In the genomic region with DNA sequence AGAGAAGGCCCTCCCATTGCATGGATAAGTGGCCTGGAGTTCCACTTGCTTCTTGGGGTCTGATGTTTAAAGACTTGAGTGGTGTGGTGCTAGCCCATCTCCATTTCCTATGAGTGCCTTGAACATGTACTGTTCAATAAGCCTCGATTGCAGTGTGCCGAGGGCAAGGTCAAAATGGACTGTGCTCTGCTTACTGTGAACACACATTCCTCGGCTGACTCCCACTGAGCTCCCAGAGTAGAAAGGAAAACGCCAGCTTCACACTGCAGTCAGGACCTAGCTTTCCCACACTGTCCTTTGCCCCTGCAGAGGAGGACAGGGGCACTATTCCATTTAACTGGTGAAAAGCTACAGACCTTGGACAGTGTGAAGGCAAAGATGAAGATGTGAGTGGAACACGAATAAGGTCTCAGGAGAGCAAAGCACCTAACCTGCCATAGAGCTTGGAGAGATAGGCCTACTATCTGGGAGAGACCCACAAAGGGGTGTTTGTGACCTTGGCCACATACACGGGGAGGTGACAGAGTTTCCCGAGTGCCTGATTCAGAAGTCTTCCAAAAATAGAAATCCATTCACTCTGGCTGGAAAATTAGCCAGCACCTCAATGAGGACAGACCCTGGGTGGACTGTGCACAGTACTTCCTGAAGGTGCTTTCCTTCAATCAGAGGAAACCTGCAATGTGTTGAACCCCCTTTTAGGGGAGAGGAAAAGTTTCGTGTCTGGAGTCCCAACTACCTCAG, we compare ENCODE assay signal across 22 mouse cellular contexts. TPM values are rescaled to one million over a fixed set of nuclear protein-coding genes. Genes with fewer than 3 reads are reported as not detected.
DNase-seq lines count a peak whose midpoint lies in the region; ATAC-seq lines count a peak whose summit lies in the region.
"Had no signal": no experiment of that assay in that cellular context is flagged by ENCODE, and none has a peak within 500 bp of the region (broad histone marks: within the 10 kb centered on the region; RNA-seq: fewer than 3 reads in every experiment).

No protein-coding gene starts in this region.

- peaks cover 33% of the 10 kb centered on the region for H3K4me1 ChIP-seq in heart, embryonic 13.5 days

- H3K27ac ChIP-seq in heart, embryonic 13.5 days (replicated peaks), result peak overlapping the region; percentile 93
- H3K27ac ChIP-seq: liver, embryonic 15.5 days; stomach, embryonic 15.5 days had no signal

- peak overlapping the region; percentile 69 for H3K4me2 ChIP-seq in heart, embryonic 13.5 days
- H3K4me2 ChIP-seq: liver, embryonic 15.5 days had no signal

- H3K36me3 ChIP-seq in heart, embryonic 13.5 days, result no peaks in the 10 kb centered on the region
- H3K36me3 ChIP-seq: liver, embryonic 15.5 days; stomach, embryonic 15.5 days had no signal

- WGBS in heart, embryonic 13.5 days, result 39% methylated on average over 8 of the region's 8 CpGs

- H3K9me3 ChIP-seq in heart, embryonic 13.5 days, result no peaks in the 10 kb centered on the region
- H3K9me3 ChIP-seq: liver, embryonic 15.5 days; stomach, embryonic 15.5 days had no signal

- peaks cover 31% of the 10 kb centered on the region for H3K27me3 ChIP-seq in heart, embryonic 13.5 days (replicated peaks)

- peak; percentile 38 to 40 for DNase-seq in heart, adult 18-20 months
- DNase-seq in heart, adult 8-10 months (ENCODE audit: low spot score), result no peak
- peak; percentile 2 to 3 for DNase-seq in left cerebral cortex, postnatal 36 days (ENCODE audit: low spot score in 2 of 2)
- DNase-seq in left cerebral cortex, postnatal 25 days (ENCODE audit: low spot score in 2 of 2), result no peak
- peak; percentile 34 for DNase-seq in heart, postnatal 4 days
- DNase-seq in embryo, embryonic 10 days (ENCODE audit: low spot score), result no peak
- DNase-seq: adrenal gland, postnatal 10 days; cerebellum, adult 11-12 months; cerebellum, postnatal 25 days; gastrocnemius, postnatal 14 days; lung, postnatal 36 days; thymus, postnatal 14 days had no signal

- ATAC-seq in heart, embryonic 13.5 days (ENCODE audit: extremely low read depth, insufficient number of reproducible peaks, low FRiP score, low TSS enrichment), result no peak
- ATAC-seq: forebrain, embryonic 14.5 days; inflammation-experienced regulatory T-cells, adult 6 months had no signal

- 0 out of 2 replicates have a peak overlapping the region, but pooled peaks have one; percentile 0 for H3K9ac ChIP-seq in heart, embryonic 13.5 days
- H3K9ac ChIP-seq: liver, embryonic 15.5 days; stomach, embryonic 15.5 days had no signal

- no peak overlapping the region for H3K4me3 ChIP-seq in heart, embryonic 13.5 days
- H3K4me3 ChIP-seq: liver, embryonic 15.5 days; stomach, embryonic 15.5 days had no signal

- intact Hi-C loops in left cerebral cortex, postnatal 36 days (cut with DNase I), result no loop called here
- intact Hi-C loops in left cerebral cortex, postnatal 25 days (cut with DNase I), result no loop called here

RNA-seq across cellular contexts. Expression of a gene that starts 15.9 kb away (rescaled TPM):
- 1 to 10 TPM; 6.5 to 7.7 TPM for total RNA-seq in heart, adult 18-20 months (2021)
- 1 to 10 TPM; 4.3 to 9.8 (median 7.0) TPM for total RNA-seq in heart, adult 8-10 months (2022)
- total RNA-seq in left cerebral cortex, postnatal 36 days (2021), result 100 to 1,000 TPM; 333 to 352 TPM
- 100 to 1,000 TPM; 337 to 354 TPM for total RNA-seq in left cerebral cortex, postnatal 25 days (2021)
- 3.7 and 4.0 TPM in 2 replicates for polyA plus RNA-seq in heart, embryonic 13.5 days (2015; fragmentation: Nextera tagmentation; extraction: Ambion mirVana)
- 10 to 100 TPM; 15.2 to 23.1 TPM for total RNA-seq in heart, postnatal 4 days (2021)
- polyA plus RNA-seq: C2C12; inflammation-experienced regulatory T-cells, adult 6 months had no signal

RNA-seq across cellular contexts. Expression of a gene that starts 17.2 kb away (rescaled TPM):
- 100 to 1,000 TPM in 1 of 2 experiments, 10 to 100 TPM in 1; 95.5 to 101 TPM for total RNA-seq in heart, adult 18-20 months (2021)
- total RNA-seq in heart, adult 8-10 months (2022), result 100 to 1,000 TPM in 2 of 4 experiments, 10 to 100 TPM in 2; 65.1 to 119 (median 88.0) TPM
- 100 to 1,000 TPM; 197 to 202 TPM for total RNA-seq in left cerebral cortex, postnatal 36 days (2021)
- 100 to 1,000 TPM; 221 to 264 TPM for total RNA-seq in left cerebral cortex, postnatal 25 days (2021)
- 12.2 and 14.3 TPM in 2 replicates for polyA plus RNA-seq in heart, embryonic 13.5 days (2015; fragmentation: Nextera tagmentation; extraction: Ambion mirVana)
- 10 to 100 TPM; 82.4 to 91.9 TPM for total RNA-seq in heart, postnatal 4 days (2021)

RNA-seq across cellular contexts. Expression of a gene that starts 37.0 kb away (rescaled TPM):
- not detected for total RNA-seq in heart, adult 18-20 months (2021)
- total RNA-seq in heart, adult 8-10 months (2022), result not detected
- not detected for total RNA-seq in left cerebral cortex, postnatal 36 days (2021)
- total RNA-seq in left cerebral cortex, postnatal 25 days (2021), result not detected
- 0.51 and 0.57 TPM in 2 replicates for polyA plus RNA-seq in heart, embryonic 13.5 days (2015; fragmentation: Nextera tagmentation; extraction: Ambion mirVana)
- not detected for total RNA-seq in heart, postnatal 4 days (2021)
- total RNA-seq: adrenal gland, postnatal 10 days; gastrocnemius, postnatal 14 days; left cerebral cortex, adult 8-10 months; midbrain, postnatal 0 days had no signal
- polyA plus RNA-seq: brain, embryonic 14.5 days had no signal

RNA-seq across cellular contexts. Expression of a gene that starts 58.4 kb away (rescaled TPM):
- 10 to 100 TPM; 12.2 to 12.9 TPM for total RNA-seq in heart, adult 18-20 months (2021)
- total RNA-seq in heart, adult 8-10 months (2022), result 10 to 100 TPM in 2 of 4 experiments, 1 to 10 TPM in 2; 7.5 to 11.8 (median 10.3) TPM
- total RNA-seq in left cerebral cortex, postnatal 36 days (2021), result 1 to 10 TPM; 1.2 to 2.0 TPM
- 1 to 10 TPM; 2.0 to 2.4 TPM for total RNA-seq in left cerebral cortex, postnatal 25 days (2021)
- 0.20 and 0.23 TPM in 2 replicates for polyA plus RNA-seq in heart, embryonic 13.5 days (2015; fragmentation: Nextera tagmentation; extraction: Ambion mirVana)
- total RNA-seq in heart, postnatal 4 days (2021), result 1 to 10 TPM; 1.3 TPM
- total RNA-seq: adrenal gland, postnatal 10 days; midbrain, postnatal 0 days had no signal
- polyA plus RNA-seq: brain, embryonic 14.5 days; C2C12; inflammation-experienced regulatory T-cells, adult 6 months; limb, embryonic 14.5 days had no signal

Comparison
In these comparisons a context has a peak if more than half of its experiments do, and no peak if none do; other contexts are left out.
1. DNase-seq: peak in heart, adult 18-20 months (2 of 2), left cerebral cortex, postnatal 36 days (2 of 2) and heart, postnatal 4 days (single experiment); none in heart, adult 8-10 months (single experiment), left cerebral cortex, postnatal 25 days (0 of 2) and embryo, embryonic 10 days (single experiment).
2. RNA of a gene that starts 15.9 kb away (total RNA-seq): 337 to 354 TPM in left cerebral cortex, postnatal 25 days and 333 to 352 TPM in left cerebral cortex, postnatal 36 days; 15.2 to 23.1 TPM in heart, postnatal 4 days, 4.3 to 9.8 TPM in heart, adult 8-10 months and 6.5 to 7.7 TPM in heart, adult 18-20 months; every median in the first group is over 10 times any median in the second.